Mouse (Mus musculus): ENCODE data around the gene Ahsg.
A peak's percentile ranks its signal among the peaks of the same experiment; 100 is the strongest.

Gene Ahsg

DNA sequence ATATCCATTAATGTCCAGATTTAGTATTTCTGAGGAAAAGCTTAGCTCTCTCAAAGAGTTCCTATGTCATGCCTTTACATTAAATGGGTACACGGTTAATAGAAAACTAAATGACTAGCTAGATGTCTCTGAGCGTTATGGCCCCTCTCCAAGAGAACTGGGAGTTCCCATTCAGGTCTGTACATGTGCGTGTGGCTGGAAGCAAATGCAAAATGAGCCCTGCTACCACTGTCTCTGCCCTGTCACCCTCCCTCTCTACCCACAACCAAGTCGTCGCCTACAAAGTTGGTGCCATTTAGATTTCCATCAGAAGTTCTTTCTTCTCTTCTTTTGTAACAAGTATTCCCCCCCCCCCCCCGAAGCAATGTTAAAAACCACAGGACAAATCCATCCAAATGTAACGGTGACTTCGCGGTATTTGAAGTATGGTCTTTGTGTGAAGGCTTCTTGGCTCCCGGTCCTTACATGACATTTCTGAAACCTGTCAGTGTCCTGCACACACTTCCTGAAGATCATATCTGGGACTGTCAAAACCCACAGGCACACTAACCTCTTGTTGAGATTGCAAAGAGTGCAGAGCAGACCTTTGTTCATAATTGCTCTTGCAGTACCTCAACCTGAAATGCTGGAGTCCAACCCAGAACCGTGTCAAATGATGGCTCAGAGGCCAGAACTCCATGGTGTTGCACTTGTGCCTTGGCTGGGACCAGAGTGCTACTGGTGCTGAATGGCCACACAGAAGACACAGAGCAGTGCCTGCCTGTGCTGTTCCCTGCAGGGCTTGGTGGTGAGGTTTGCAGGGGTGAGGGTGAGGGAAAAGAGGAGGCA lies at the start of gene Ahsg:
Gene Ahsg (plus strand): TSS at position 595 of the 828 bp plus-strand sequence.
- no peak for DNase-seq

DNA sequence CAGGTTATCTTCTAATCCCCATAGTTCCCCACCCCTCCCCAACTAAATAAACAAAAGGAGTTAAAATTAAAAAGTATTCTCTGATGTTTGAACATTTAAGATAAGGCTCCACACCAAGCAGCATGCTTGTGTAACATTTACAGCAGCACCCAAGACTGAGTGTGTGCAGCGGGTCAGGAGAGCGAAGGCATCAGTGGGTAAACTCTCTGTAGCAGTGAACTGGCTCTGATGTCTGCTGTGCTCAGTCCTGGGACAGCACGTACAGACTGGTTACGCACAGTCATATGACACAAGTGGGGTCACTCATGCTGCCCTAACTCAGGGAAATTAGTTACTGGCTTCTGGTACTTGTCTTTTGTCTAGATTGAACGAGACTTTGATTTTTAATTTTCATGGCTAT lies 48.2 kb upstream of the Ahsg start:
- no peak for DNase-seq

DNA sequence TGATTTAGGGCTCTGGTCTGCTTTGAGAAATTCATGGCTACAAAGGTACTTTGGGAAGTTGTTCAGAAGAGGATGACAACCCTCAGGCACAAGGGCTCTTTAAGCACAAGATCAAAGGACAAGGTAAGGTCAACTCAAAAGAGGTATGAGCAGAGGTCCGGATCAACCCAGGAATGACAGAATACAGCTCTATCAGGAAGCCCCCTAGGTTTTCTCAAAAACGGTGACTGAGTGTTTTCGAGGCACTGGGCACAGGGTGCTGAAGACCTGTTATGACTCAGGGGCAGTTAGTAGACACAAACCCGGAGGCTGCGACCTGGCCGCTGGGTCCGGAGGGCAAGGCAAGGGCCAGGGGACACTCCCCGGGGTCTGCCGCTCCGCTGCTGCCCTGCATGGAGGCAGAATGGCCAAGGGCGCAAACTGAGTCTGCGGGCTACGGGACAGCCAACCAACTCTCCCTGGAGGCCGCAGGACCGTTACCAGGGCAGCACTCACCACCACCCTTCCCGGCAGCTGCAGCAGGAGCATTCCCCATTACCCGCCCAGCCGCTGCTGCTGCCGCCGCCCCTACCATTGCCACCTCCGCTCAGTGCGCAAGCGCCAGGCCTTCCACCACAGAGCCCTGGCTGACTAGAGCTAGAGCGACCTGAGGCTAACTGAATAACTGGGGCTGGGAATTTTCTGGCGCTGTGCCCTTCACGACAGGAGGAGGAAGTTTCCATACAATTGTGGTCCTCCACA lies 46.8 kb upstream of the Ahsg start:
- peak; percentile 84 for DNase-seq

DNA sequence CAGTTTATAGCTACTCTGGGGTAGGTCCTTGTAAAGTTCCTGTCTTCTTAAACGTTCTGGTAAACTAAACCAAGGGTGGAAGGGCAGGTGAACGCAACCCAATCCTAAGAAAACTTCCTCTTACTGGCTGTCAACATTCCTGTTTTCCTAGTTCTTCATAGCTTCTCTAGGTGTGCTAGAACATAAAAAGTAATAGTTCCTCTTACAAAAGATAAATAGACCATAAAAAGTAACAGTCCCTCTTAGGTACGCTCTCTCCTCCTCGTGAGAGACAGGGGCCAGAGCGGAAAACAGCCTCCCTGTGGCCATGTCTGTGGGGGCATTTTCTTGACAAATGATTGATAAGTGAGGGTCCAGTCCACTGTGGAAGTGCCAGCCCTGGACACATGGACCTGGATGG lies 46.2 kb upstream of the Ahsg start:
- no peak for DNase-seq

DNA sequence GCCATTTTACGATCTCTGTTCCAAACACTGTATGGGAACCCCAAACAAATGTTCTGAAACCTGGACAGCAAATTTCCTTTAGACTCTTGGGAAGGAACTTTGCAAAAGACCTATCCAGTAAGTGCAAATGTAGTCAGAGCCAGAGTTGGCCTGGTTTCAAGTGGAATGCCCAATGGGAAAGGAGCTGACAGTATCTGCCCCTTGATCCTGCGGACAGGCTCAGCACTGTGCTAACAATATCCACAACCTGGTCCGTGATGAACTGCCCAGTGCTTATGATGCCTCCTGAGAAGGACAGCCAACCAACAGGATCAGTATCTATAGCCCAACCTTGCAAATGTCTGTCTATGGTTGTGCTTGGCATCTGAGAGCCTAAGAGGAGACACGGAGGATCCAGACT lies 45.6 kb upstream of the Ahsg start:
- DNase-seq = no peak

DNA sequence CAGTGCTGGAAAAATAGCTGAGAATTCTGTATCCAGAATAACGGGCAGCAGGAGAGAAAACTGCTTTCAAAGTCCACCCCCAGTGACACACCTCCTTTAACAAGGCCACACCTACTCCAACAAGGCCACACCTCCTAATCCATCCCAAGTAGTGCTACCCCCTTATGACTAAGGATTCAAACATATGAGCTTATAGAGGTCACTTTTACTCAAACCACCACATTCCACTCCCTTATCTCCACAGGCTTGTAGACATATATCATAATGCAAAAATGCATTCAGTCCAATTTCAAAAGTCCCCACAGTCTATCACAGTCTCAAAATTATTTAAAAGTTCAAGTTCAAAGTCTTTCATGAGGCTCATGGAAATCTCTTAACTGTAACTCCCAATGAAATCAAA lies 43.4 kb upstream of the Ahsg start:
- DNase-seq = no peak

DNA sequence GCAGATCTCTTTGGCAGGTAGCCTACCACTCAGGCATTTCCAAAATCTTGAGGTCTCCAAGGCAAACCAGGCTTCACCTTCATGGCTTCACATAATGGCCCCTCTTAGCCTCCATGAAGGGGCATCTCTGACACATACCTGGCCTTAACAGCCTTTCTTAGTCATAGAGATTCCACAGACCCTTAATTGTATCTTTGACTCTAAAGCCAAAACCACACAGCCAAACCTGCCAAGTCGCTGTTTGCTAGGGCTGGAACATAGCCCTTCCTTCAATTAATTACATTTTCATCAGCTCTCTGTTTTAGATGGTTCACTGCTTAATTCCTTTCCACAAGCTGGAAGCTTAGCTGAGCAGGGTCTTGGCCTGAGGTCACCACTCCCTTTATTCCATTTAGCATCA lies 42.7 kb upstream of the Ahsg start:
- DNase-seq = no peak

DNA sequence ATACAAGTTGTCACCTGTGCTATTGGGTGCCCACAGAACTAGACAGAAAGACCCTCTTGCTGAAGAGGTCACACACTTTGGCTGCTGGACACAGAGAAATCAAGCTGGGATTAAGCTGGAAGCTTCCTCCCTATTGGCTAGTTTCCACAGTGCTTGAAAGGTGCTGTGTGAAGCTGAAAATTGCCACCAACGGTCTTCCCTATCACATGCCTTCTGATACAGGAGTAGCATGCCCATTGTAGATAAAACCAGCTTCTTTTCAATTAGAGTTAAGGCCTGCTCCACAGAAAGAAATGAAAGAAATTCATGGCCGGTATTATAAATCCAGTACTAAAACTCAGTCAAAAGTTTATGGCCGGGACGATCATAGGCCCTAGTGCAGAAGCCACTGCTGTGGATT lies 38.4 kb upstream of the Ahsg start:
- DNase-seq = no peak

DNA sequence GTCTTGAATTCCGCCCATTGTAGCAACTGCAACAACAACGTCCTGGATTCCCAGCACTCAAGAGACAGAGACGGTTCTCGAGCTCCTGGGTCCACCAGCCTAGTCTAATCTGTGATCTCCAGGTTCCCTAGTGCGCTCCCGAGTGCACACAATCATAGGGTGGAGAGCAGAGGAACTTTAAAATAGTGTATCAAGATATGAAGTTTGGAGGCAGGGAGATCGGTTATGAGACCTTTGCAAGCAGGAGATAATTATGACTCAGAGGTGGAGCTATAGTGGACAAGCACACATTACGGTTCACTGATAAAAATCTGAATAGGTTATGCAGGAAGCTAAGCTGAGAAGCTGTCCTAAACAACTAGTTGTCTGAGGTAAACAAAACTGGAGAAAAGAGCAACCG lies 34.3 kb upstream of the Ahsg start:
- no peak for DNase-seq

DNA sequence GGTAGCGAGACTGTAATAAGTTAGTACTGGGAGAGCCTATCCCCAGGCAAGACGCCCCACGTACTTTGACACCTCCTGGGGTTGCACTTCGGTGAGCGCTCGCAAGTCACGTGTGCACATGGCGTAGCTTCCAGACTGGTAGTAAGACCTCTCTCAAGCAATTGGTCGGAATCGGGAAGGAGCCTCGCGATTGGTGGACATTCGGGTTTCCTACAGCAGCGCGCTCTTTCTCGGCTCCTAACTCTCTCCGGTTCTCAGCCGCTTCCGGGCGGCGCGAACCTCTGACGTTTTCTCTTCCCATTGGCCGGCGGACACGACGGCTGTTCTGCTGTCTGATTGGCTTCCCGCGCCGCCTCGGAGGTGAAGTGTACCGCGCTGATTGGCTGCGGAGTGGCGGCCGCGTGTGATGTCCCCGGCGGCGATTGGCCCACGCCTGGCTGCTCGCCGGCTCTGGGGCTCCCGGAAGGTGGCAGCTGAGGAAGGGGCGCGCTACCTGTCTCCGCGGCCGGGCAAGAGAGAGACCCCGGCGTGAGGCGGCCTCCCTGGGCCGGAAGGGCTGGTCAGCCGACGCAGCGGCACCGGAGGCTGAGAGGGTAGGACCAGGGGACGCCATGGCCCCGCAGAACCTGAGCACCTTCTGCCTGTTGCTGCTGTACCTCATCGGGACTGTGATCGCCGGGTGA lies 33.5 kb upstream of the Ahsg start, which contains the start of the genes Tbccd1 and Dnajb11:
Gene Tbccd1 (minus strand): TSS at position 239 of the 683 bp plus-strand sequence.
Gene Dnajb11 (plus strand): TSS at position 415 of the 683 bp plus-strand sequence.
- peak; percentile 98 for DNase-seq

DNA sequence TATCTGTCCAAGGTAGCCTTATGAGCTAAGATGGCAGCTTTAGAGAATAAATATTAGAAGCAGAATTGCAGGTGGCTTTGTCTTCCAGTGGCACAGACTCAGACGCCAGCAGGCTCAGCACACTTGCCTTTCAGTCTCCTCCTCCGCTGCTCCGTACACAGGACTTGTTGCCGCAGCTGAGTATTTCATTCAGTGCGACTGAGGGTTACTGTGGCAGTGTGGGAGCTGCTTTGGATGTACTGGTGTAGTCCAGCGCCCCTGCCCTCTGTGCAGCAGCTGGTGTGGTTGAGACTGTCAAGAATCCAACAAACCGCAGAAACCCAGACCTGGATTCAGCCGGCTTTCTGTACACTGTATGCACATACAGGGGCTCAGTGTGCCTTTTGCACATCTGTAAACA lies 18.7 kb upstream of the Ahsg start:
- DNase-seq = no peak

DNA sequence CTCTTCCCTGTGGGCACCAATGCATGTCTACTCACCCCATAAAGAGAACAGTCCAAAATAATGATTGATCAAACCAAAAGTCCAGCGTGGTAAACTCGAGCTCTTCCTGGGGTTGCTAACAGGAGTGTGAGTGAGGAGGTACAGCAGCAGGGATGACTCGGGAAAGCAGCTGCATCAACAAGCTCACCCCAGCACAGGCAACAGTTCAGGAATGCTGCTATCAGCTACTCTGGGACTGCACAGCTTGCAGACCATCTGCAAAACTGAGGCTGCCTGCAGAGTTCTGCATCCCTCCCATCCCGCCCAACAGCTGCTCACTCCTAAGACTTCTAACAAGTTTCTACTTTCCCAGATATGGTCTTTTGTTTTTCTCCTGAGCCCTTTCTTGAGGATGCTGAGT lies 17.7 kb upstream of the Ahsg start:
- no peak for DNase-seq

DNA sequence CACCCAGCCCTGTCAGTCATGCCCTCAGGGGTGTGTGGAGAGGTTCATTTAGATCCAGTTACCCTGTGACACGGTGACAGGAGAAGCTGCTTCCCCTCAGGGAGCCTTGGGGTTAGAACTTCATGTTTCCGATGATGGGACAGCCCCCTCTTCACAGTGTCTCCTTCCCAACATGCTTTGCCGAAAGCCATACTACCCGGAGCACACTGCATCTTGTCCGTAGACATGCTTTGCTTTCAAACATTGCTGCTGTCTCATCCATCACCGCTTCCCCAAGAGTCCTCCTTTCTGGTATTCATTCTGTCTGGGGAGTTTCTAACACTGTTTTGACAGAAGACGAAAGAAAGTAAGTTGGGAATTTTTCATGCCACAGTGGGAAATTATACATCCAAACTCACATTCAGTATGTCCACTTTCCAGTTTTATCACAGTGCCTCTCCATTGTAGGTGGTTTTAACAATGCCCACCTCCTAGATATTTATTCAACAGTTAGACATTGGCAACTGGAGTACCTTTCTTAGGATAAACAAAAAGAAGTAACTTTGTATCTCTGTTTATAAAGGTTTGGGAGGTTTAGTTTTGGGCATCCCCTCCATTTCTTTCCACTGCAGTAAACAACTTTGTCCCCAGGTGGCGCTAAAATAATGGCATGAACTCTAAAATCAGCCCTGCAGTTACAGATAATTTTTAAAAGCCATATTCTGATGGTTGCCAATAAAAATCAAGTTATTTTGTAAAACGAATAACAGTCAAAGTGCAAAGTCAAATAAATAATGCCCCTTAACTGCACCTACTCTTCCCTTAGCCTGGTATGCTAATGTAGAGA lies 14.6 kb upstream of the Ahsg start:
- DNase-seq = peak; percentile 48

DNA sequence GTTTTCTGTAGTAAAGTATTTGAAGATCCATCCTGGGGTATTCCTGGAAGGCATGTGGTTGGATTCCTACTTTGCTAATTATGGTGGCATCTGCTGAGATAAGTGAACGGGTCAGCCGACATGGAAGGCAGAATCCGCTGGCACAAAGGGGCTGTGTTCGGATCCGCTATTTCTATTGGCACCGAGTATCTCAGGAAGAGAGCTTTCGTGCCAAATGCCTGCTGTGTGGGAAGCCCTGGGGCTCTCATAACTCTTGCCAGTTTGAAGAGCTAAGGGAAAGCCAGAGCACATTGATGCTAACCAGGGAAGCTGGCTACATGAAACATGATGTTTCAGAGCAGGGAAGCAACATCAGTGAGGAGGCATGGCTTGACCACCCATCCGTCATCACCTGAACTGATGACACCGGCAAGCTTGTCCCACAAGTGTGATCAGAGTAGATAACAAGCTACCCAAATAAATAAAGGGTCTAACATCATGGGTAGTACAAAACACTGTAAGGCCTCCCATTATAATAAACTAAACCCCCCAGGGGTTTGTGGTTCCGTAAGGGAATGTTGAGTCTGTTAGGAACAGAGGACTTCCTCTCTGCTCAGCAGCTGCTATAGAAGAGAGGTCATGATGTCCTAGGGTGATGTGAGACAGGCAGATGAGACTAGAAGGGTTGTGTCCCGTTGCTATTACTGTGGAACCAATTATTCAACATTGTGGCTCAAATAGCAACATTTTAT lies 13.3 kb upstream of the Ahsg start:
- no peak for DNase-seq

DNA sequence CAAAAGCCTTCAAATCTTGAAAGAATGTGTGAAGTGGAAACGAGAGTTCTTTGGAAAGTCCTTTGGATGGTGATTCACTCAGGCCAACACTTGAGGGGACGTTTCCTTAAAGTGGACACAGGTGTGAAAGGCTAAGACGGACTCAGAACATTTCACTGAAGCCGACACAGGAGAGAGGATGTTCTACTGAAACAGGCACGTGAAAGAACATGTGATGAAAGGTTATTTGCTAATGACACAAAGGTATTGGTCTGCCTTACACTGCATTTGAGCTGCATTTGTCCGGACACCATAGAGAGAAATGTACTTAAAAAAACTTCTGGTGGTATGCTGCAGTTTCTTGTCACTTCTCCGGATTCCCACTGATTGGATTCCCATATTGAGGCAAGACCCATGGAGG lies 12.4 kb upstream of the Ahsg start:
- DNase-seq = no peak

DNA sequence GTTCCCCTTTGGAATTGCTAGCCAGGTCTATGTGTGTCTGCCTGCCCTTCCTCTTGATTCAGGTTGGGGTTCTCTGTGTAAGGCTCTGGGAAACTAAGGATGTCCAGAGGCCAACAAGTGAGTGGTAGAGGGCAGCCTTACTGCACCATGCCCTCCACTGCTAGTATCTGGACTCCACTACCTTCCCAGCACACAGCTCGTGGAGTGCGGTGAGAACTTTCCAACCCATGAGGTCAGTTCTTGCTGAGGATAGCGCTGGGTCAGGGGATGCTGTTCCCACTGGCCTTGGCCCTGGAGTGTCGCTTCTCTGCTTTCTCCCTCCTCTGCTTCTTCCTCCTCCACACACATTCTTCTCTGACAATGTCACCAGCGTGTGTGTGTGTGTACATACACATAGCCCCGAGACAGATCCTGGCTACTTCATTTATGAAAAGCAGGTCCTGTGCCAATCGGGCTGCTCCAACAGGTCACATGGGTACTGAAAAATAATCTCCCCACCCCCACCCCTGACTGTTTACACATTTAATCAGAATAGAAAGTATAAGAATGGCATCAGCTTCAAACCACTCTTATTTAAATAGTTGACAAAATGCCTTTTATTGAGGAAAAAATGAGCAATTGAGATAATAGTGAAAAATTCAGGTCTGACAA lies 11.0 kb upstream of the Ahsg start:
- no peak for DNase-seq

DNA sequence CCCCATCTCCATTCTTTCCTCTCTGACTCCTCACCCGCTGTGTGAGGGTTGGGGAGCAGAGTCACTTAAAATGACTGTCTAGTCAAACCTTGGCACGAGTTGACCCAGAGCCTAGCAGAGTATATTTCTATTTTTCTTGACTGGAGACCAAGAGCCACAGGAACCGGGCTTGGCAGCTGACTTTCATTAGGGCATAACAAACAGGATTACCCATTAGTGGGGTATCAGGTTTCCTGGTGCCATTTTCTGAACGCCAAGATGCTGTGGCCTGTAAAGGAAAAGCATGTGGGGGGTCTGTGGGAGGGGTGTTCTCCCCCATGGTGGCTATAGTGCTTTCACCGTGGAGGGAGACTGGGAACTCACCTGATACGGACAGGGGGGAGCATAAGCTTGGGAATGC lies 10.2 kb upstream of the Ahsg start:
- no peak for DNase-seq

DNA sequence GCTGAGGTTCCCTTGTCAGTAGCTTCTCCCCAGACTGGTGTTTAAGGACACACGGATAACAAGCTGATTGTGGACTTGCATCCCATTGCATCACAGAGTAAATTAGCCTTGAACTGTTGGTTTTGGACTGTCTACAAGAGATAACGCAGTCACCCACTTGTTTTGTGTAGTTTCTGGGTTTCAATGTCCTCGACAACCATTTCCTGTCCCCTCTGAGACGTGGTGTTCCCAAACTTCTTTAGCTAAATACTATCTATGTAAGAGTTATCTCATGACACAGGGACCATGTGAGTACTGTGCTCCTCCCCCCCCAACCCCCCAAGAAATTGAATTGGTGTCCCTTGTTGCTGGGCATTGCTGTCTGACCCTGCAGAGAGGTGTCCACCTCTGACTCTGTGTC lies 9.6 kb upstream of the Ahsg start:
- DNase-seq = no peak

DNA sequence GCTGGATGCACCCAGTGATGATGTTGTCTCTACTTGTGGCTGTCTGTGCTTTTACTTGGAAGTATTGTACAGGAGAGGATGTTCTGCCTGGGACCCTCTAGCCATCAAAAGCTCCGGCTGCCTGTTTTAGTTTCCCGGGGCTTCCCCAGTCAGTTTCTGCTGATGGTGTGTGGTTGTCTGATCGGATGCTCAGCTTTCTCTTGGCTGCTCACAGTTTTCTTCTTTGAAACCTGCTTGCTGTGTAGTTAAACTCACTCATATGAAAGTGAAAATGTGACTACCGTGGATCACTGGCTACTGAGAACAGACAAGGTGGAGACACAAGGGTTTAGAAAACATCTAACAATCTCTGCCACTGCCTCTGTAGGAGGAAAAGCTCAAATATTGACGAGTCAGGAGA lies 7.6 kb upstream of the Ahsg start:
- DNase-seq = no peak

DNA sequence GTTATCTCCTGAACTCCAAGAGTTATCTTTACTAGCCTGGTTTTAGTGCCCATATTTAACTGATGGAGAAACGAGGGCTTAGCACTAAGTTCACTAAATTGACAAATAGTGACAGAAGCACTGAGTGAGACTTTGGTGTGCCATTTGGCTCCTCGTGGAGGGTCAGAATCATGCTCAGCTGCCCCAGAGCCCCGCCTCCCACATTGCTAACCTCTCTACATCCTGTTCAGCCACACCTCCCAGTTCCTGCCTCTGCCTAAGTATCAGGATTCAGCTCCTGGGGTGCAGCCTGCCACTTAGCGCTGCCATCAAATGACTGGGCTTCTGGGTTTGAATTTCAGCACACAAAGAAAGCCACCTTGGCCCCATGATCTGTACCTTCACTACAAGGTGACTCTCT lies 5.7 kb upstream of the Ahsg start:
- no peak for DNase-seq

DNA sequence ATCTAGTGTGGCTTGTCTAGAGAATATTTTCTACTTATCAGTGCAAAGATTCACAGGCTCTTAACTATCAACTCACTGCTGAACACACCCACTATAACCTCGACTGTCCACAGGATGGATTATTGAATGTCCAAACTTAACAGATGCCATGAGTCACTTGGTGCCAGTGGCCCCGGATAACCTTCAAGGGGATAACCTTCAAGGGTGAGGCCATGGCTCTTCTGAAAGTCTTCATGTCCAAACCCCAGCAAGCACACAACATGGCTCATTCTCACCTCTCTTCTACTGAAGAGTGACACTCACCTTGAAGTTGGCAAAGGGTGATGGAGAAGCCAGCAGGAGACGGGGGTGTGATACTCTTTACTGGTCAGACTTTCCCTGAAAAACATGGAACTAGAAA lies 4.4 kb upstream of the Ahsg start:
- no peak for DNase-seq

DNA sequence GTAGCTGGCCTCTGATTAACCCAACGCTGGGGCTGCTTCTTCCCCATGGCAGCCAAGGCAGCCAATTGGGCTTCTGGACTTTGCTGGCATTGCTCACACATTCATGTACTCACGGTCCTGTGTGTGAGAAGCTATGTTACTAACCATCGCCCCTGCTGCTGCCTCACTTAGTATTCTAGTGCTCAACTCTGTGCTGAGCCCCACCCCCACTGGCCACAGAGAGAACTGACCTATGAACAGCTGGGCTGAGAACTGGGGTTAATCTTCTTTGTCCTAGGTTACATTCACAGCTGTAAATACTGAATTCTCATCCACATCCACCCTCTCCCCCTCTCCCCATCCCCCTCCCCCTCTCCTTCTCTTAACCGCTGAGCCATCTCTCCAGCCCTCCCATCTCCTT lies 2.2 kb upstream of the Ahsg start:
- no peak for DNase-seq

All from lung, postnatal 14 days (tissue).